Mouse (Mus musculus): ENCODE results near the gene Btnl6.
"Not testable (repeated sequence)": the region's sequence is repeated elsewhere in the genome, so short reads cannot be mapped to it uniquely, and the experiment has no call there.

Btnl6 gene

DNA sequence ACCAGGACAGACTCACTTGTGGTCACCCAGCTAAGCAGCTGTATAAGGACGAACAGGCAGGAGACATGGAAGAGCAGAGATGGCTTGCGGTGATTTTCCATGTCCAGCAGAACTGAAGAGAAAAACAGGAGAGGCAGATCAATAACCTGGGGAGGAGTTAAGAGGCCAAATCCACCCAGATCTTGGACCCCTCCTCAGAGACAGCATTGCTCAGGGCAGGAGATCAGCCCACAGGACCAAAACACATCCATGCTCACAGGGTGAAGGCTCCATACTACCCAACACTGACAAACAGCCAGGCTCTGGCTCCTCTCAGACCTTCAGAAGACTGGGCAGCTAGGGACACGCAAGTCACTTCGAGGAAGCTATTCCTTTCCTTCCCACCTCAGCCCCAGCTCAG is at the start of gene Btnl6:
Btnl6 (minus strand) TSS at position 101 of the 400 bp plus-strand sequence.
- in situ Hi-C loops (cut with MboI) = no loop called here

DNA sequence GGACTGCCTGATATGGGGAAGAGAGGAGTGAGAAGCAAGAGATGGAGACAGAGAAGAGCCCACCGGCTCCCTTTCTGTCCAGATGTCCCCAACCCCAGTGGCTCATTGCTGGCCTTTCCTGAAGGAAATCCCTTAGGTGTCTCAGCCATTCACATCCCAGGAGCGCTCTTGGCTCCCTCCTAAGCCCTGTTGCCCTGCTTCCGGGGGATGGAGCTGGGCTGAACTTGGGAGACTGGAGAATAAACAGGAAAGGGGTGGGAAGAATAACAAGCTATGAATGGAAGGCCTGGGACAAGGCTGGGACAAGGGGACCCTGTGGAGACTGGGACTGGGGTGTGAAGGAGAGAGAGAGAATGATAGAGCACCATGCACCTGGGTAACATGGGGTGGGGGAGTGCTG is 47.6 kb upstream of the Btnl6 start:
- in situ Hi-C loops (cut with MboI) = loop anchor here (5.0 kb wide), 1 partner anchor 53 kb away; the partner anchor contains the start of gene Egfl8

DNA sequence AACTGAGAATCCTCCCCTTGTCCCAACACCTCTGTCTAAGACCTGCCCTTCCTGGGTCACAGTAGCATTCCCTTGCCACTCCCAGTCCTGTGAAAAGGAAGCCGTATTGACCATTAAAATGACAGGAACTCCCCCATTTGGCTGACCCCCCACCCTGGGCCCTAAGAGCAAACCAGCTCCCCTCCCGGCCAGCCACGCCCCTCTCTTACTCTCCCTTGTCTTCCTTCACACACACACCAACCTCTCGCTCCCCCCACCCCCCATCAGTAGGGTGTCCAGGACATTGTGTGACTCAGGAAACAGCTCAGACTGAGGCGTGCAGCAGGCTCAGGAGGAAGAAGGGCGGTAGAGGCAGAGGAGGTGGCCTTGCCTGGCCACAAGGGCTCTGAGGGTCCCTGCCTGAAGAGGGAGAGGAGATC is 46.9 kb upstream of the Btnl6 start, which contains the start of gene Notch4:
Notch4 (plus strand) TSS at position 266 of the 419 bp plus-strand sequence.
- in situ Hi-C loops (cut with MboI) = no loop called here

DNA sequence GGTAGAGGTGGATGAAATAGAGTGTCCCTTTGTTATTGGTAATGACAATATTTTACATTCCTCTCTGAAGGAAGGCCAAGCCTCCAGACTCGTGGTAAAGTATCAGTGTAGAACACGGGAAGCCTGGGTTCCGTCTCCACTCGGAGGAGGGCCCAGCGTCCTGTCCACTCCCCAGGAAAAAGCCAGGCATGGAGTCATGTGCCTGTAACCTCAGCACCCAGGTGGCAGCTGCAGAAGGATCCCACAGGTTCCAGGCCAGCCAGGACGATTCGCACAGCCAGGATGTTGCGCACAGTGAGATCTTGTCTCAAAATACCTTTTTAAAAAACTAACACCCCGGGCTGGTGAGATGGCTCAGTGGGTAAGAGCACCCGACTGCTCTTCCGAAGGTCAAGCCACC is 46.2 kb upstream of the Btnl6 start:
- in situ Hi-C loops (cut with MboI) = no loop called here

DNA sequence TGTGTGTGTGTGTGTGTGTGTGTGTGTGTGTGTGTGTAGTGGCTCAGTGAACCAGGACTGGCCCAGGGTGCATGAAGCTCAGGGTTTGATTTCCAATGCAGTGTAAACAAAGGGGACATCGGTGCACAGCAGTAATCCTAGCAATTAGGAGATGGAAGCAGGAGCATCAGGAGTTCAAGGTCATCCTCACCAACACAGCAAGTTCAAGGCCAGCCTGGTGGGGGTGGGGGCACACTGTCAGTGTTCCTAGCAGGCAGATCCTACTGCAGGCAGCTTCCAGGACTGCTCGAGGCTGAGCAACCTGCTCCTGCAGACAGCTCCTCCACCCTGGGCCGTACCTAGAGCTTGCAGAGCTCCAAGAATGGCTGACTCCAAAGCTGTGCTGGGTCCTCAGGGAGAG is 45.4 kb upstream of the Btnl6 start:
- in situ Hi-C loops (cut with MboI) = no loop called here

DNA sequence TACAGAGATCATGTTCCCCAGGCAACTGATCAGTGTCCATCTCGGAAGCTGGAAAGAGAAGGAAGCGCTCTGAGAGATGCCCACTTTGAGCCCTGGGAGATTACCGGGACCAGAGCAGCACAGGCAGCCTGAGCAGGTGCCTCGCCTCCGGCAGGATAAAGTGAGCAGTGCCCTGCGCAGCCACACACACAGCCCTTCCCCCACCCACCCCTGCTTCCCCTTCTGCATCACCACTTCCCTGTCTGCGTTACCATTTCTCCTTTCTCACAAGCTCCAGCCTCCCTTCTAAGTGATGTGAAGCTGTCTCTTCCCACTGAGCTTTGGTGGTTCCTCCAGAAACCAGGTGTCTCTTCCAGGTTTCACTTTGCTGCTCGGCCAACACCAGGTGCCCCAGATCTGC is 44.0 kb upstream of the Btnl6 start:
- in situ Hi-C loops (cut with MboI) = no loop called here

DNA sequence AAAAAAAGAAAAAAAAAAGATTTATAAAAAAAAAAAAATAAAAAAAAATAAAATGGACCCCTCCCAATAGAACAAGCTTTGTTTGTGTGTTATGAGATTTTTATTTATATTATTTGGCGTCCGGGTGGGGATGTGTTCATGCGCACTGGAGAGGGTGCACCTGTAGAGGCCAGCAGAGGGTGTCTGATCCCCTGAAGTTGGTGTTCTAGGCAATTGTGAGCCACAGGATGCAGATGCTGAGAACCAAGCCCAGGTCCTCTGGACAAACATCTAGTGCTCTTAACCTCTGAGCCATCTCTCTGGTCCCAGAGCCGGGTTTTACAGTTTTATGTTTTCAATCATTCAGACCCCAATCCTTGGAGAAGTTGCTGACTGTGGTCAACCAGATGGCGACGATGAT is 43.3 kb upstream of the Btnl6 start:
- in situ Hi-C loops (cut with MboI) = no loop called here

DNA sequence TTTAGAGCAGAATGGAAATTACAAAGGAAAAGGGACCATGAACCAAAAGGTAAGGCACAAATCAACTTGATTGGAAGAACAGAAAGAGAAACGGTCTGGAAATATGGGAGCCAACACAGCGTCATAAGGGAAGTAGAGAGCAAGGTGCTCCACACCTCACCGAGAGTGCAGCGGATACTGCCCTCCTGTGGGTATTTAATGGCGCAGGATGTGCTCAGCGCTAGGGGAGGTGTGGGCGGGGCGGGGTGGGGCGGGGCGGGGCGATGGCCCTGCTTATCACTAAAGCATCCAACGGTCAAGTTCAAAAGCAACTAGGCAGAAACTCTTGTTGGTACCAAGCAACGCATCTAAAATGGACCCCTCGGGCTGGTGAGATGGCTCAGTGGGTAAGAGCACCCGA is 42.7 kb upstream of the Btnl6 start:
- in situ Hi-C loops (cut with MboI) = no loop called here

DNA sequence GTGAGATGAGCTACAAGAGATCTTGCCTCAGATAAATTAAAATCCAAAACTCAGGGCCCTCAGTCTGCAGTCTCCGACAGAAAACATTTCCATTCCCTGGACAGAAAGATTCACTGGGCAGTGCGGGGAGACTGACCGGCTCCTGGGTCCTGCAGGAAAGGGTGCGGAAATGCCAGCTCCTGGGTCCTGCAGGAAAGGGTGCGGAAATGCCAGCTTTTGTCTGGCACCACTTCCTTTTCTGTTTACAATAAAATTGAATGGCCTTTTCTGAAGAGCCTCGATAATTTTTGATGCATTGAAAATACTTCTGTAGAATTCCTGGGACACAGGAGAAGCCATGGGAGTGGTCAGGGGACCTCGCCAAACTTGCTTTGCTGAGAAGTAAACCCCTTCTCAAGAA is 42.0 kb upstream of the Btnl6 start:
- in situ Hi-C loops (cut with MboI) = no loop called here

DNA sequence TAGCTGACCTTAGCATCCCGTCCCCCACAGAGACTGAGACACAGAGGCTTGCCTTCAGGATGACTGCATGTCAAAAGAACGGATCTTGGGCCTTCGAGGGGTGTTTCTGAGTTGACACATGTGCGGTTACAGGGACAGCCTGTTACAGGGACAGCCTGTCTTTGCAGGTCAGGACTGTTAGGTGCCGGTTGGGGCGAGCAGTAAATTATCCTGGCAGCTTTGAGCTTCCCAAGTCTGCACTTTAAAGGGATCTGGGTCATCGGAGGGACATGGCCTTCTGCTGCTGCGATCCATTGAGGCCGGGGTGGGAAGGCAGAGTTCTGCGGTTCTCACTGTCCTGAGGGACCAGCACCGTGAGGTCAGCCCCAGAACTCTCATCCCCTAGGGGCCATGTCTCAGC is 40.3 kb upstream of the Btnl6 start:
- in situ Hi-C loops (cut with MboI) = no loop called here

DNA sequence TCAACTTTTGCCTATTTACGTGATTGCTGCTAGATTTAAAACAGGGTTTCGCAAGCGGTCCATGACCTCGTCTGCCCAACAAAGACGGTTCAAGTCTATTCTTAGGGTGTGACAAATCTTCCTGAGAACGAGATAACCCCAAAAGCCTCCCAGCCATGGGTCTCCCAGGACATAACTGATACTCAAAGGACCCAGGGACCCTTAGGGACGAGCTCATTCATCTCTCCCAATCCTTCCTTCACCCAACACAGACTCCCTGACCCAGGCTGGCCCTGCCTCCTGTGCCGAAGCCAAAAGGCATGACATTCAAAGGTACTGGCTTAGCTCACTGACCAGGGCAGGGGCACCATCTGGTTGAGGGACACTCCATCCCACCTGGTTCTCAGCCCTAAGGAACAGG is 39.3 kb upstream of the Btnl6 start:
- in situ Hi-C loops (cut with MboI) = no loop called here

DNA sequence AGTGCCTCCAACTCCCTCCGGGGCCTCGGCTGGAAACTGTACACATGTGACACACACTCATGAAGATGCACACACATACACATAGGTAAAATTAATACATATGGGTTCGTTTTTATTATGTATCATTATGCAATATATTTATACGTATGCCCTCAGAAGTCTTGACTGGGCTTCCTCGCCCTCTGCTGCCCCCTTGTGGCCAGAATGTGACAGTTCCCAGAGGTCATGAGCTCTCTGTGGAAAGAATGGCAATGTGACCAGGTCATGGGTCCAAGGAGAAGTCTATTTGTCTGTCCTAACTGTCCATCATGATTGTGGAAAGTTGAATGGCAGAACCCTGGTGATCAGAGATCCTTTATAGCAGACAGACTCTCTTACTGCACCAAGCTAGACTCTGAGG is 38.3 kb upstream of the Btnl6 start:
- in situ Hi-C loops (cut with MboI) = no loop called here

DNA sequence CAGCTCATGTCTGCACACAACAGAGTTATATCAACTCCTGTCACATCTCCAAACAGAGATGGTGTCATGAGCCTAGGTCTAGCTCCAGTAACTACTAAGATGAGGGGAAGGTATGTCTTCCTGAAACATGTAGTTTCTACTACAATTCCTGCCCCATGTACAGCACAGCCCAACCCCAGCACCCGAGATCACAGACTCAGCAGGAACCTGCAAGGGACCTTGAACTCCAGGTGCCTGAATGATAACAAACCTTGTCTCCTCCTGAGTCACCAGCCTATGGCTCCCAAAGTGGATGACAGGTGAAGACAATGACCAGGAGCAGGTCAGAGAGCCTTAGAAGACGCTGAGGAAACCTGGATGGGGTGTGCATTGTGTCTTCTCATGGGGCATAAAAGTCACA is 32.7 kb upstream of the Btnl6 start:
- in situ Hi-C loops (cut with MboI) = no loop called here

DNA sequence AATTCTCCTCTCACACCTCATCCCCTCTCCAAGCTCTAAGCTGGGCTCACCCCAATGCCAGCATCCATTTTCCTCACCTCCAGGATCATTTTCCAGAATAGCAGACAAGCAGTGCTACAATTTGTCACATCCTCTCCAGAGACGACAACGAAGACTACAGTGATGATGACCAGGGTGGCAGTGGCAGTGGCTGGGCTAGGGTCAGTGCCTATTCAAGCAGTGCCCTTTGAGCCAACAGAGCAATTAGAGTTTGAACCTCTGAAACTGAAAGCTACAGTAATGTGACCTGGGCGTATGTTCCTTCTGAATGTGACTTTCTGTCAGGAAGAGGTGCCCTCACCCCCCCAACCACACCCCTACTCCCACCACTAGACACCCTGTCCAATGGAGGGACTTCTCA is 32.0 kb upstream of the Btnl6 start:
- in situ Hi-C loops (cut with MboI) = no loop called here

DNA sequence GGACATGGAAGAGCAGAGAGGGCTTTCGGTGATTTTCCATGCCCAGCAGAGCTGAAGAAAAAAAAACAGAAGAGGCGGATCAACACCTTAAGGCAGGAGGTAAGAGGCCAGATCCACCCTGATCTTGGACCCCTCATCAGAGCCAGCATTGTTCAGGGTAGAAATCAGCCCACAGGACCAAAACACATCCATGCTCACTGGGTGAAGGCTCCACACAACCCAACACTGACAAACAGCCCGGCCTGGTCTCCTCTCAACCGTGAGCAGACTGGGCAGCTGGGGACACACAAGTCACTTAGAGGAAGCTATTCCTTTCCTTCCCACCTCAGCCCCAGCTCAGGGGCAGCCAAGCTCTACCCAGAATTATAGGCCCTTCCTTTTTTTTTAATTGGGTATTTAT is 30.4 kb upstream of the Btnl6 start:
- in situ Hi-C loops (cut with MboI) = no loop called here

DNA sequence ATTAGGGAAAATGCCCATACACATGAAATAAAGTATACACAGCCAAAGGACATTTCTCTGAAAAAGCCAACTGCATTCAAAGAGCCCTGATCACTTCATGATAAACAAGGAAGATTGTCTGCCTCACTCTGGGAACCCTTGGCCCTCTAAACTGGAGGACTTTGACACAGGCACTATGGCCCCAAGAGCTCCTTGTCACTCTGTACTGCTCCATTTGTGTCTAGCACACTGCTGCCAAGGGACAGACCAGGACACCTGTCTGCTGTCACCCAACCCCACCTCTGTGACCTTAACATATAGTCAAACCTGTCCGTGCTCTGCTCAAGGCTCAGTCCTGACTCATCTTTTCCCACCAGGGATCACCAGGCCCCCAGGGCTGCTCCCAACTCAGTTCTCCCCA is 29.6 kb upstream of the Btnl6 start:
- in situ Hi-C loops (cut with MboI) = no loop called here

DNA sequence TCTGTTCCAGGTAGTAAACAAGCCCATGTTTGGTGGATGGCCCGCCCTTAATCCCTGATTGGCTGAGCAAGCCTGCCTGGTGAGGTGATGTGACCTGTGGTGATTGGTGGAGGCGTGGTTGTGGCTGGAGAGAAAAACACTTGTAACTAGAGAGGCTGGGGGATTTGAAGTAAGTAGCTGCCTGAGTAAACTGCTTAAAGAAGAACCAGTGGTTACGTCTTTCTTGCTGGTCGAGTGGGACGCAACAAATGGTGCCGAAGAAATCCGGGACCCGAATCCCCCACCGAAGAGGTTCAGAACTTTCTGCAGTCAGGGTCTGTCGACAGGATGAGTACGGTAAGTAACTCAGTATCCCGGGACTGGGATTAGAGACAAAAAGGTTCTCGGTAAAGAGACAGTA is 26.4 kb upstream of the Btnl6 start:
- in situ Hi-C loops (cut with MboI) = not testable (repeated sequence)

DNA sequence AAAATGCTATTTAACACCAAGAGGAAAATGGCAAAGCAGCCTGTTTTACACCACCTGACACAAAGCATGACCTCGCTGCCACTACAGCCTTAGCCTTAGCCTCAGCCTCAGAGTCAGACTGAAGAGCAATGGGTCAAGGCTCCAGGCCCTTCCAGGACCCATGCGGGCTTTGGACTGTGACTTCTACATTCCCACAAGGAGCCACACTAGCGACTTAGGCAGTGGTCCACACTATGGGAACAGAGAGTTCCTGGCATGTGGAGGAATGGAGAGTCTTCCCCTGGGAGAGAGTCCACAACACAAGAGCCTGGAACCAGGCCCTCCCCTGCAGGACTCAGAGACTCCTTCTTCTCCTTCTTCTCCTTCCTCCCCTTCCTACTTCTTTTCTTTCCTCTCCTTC is 15.5 kb upstream of the Btnl6 start:
- in situ Hi-C loops (cut with MboI) = no loop called here

DNA sequence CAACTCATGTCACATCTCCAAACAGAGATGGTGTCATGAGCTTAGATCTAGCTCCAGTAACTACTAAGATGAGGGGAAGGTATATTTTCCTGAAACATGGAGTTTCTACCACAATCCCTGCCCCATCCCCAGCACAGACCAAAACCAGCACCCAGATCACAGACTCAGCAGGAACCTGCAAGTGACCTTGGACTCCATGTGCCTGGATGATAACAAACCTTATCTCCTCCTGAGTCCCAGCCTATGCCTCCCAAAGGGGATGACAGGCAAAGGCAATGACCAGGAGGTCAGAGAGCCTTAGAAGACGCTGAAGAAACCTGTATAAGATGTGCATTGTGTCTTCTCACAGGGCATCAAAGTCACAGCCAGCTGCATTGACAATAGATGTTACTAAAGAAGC is 1.8 kb upstream of the Btnl6 start:
- in situ Hi-C loops (cut with MboI) = no loop called here

DNA sequence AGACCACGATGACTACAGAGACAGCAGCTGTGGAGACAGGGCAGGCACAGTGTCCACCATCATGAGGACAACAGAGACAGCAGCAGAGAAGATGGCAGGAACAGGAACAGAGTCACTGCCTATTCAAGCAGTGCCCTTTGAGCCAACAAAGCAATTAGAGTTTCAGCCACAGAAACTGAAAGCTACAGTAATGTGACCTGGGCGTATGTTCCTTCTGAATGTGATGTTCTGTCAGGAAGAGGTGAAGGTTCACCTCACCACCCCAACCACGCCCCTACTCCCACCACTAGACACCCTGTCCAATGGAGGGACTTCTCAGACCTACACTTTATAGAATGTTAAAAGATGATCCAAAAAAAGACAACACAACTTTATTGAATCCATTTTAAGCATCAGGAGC is 1.4 kb upstream of the Btnl6 start:
- in situ Hi-C loops (cut with MboI) = not testable (repeated sequence)

DNA sequence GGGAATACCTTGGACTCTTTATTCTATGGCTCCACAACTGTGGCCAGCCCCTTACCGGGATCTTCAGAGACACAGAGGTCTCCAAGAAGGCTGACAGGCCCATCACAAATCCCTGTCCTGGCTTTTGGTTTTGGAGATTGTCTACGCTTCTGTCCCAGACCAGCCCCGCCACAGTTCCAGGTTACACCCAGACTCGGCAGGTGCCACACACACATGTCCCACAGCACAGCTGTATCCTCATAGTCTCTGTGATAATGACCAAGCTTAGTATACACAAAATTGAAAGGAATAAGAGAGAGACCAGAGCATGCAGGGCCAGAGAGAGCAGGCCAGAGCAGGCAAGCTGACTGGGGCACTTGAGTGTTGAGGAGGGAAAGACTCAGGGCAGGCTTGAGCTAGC is 643 bp upstream of the Btnl6 start:
- in situ Hi-C loops (cut with MboI) = no loop called here

DNA sequence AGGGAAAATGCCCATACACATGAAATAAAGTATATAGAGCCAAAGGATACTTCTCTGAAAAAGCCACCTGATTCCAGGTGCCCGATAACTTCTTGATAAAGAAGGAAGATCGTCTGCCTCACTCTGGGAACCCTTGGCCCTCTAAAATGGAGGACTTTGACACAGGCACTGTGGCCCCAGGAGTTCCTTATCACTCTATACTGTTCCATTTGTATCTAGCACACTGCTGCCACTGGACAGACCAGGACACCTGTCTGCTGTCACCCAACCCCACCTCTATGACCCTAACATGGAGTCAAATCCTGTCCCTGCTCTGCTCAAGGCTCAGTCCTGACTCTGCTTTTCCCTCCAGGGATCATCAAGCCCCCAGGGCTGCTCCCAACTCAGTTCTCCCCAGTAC is 638 bp downstream of the Btnl6 start:
- in situ Hi-C loops (cut with MboI) = no loop called here

DNA sequence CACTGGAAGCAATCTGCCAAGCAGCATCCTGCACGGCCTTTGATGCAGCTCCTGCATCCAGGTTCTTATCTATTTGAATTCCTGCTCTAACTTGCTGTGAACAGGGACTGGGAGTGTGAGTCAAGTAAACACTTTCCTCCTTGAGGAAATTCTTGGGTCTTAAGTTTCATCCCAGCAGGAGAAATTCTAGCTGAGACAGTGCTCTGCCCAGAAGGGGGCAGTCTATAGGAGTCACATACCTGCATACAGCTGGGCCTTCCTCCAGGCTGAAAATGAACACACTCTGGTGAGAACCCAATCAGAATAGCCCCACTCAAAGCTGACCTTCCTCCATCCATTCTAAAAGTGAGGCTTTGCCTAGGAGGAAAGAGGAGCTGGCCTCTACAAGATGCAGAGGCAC is 5.4 kb downstream of the Btnl6 start:
- in situ Hi-C loops (cut with MboI) = not testable (repeated sequence)

DNA sequence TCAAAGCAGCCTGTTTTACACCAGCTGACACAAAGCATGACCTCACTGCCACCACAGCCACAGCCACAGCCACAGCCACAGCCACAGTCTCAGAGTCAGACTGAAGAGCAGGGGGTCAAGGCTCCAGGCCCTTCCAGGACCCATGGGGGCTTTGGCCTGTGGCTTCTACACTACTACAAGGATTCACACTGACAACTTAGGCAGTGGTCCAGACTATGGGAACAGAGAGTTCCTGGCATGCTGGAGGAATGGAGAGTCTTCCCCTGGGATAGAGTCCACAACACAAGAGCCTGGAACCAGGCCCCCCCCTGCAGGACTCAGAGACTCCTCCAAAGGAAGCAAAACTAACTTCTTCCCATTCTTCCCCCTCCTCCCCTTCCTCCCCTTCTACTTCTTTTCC is 9.6 kb downstream of the Btnl6 start:
- in situ Hi-C loops (cut with MboI) = no loop called here

DNA sequence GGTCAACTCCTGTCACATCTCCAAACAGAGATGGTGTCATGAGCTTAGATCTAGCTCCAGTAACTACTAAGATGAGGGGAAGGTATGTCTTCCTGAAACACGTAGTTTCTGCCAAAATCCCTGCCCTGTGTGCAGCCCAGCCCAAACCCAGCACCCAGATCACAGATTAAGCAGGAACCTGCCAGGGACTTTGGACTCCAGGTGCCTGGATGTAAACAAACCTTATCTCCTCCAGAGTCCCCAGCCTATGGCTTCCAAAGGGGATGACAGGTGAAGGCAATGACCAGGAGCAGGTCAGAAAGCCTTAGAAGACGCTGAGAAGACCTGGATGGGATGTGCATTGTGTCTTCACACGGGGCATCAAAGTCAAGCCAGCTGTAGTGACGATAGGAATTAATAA is 19.4 kb downstream of the Btnl6 start:
- in situ Hi-C loops (cut with MboI) = not testable (repeated sequence)
